In the genomic region with DNA sequence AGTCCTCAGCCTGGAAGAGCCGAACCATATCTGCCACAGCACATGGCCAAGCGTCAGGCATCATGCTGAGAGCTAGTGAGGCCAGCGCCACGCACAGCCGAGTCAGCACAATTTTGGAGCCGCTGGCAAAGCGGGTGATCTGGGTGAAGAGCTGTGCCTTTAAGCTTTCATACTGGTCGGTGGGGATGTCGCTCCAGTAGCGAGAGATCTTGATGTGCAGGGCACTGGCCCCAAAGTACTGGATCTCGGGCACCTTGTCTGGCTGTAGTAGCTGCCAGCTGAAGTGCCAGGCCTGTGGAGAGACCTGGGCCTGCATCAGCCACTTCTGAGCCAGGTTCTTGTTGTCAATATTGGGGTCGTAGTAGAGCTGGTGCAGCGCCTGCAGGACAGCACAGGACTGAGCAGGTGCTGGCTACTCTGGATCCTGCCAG, we compare ENCODE assay signal across 17 mouse cellular contexts. TPM values are rescaled to one million over a fixed set of nuclear protein-coding genes. Genes with fewer than 3 reads are reported as not detected.
DNase-seq lines count a peak whose midpoint lies in the region; ATAC-seq lines count a peak whose summit lies in the region.
"Had no signal": no experiment of that assay in that cellular context is flagged by ENCODE, and none has a peak within 500 bp of the region (broad histone marks: within the 10 kb centered on the region; RNA-seq: fewer than 3 reads in every experiment).

No protein-coding gene starts in this region.

- H3K9me3 ChIP-seq in intestine, embryonic 15.5 days = no peaks in the 10 kb centered on the region
- H3K9me3 ChIP-seq in intestine, embryonic 16.5 days (ENCODE audit: control insufficient read depth, low read length) = no peaks in the 10 kb centered on the region
- no peaks in the 10 kb centered on the region for H3K9me3 ChIP-seq in hindbrain, embryonic 15.5 days
- H3K9me3 ChIP-seq: midbrain, embryonic 12.5 days had no signal

- H3K4me1 ChIP-seq in intestine, embryonic 15.5 days (replicated peaks) = peaks cover 24% of the 10 kb centered on the region
- peaks cover 27% of the 10 kb centered on the region for H3K4me1 ChIP-seq in intestine, embryonic 16.5 days (ENCODE audit: control insufficient read depth, insufficient read depth, low read length)
- H3K4me1 ChIP-seq in hindbrain, embryonic 15.5 days (replicated peaks) = peaks cover 77% of the 10 kb centered on the region

- H3K27me3 ChIP-seq in intestine, embryonic 15.5 days (replicated peaks) = no peaks in the 10 kb centered on the region
- H3K27me3 ChIP-seq in intestine, embryonic 16.5 days (replicated peaks; ENCODE audit: control insufficient read depth, insufficient read depth, low read length) = no peaks in the 10 kb centered on the region
- H3K27me3 ChIP-seq in hindbrain, embryonic 15.5 days = no peaks in the 10 kb centered on the region
- H3K27me3 ChIP-seq: CH12.LX; midbrain, embryonic 12.5 days had no signal

- 94% methylated on average over 13 of the region's 13 CpGs for WGBS in intestine, embryonic 15.5 days
- WGBS in intestine, embryonic 16.5 days = 93% methylated on average over 13 of the region's 13 CpGs
- 81% methylated on average over 13 of the region's 13 CpGs for WGBS in hindbrain, embryonic 15.5 days

- peak overlapping the region; percentile 97; the same call in 1 of the 2 replicates for H3K4me2 ChIP-seq in intestine, embryonic 15.5 days (replicated peaks)
- no peak overlapping the region for H3K4me2 ChIP-seq in intestine, embryonic 16.5 days (ENCODE audit: low read depth, low read length)
- H3K4me2 ChIP-seq in hindbrain, embryonic 15.5 days = peak overlapping the region; percentile 97

- H3K9ac ChIP-seq in intestine, embryonic 15.5 days = no peak overlapping the region
- H3K9ac ChIP-seq in intestine, embryonic 16.5 days (ENCODE audit: low read depth, low read length) = no peak overlapping the region
- no peak overlapping the region for H3K9ac ChIP-seq in hindbrain, embryonic 15.5 days

- DNase-seq in cerebellum, adult 11-12 months = peak; percentile 81
- DNase-seq in cerebellum, postnatal 10 days = peak; percentile 74
- DNase-seq in urinary bladder, postnatal 4 days (ENCODE audit: low spot score in 2 of 2) = no peak
- DNase-seq in thymus, postnatal 14 days = no peak
- DNase-seq: adrenal gland, postnatal 36 days; kidney, postnatal 10 days; layer of hippocampus, postnatal 36 days; liver had no signal

- peaks cover 7% of the 10 kb centered on the region; the same call in 1 of the 2 replicates for H3K36me3 ChIP-seq in intestine, embryonic 15.5 days
- 0 out of 2 replicates have a peak, but pooled peaks cover 5% of the 10 kb centered on the region for H3K36me3 ChIP-seq in intestine, embryonic 16.5 days (ENCODE audit: control insufficient read depth, insufficient read depth, low read length)
- peaks cover 13% of the 10 kb centered on the region for H3K36me3 ChIP-seq in hindbrain, embryonic 15.5 days

- no peak for ATAC-seq in intestine, embryonic 15.5 days
- ATAC-seq in intestine, embryonic 16.5 days = no peak
- no peak for ATAC-seq in hindbrain, embryonic 15.5 days (ENCODE audit: low FRiP score, low read depth)
- no peak for ATAC-seq in erythroblast, adult 5-6 weeks (replicated peaks; ENCODE audit: low FRiP score, poor library complexity, severe bottlenecking)
- ATAC-seq: lung, postnatal 0 days had no signal

- no peak overlapping the region for H3K4me3 ChIP-seq in intestine, embryonic 15.5 days (replicated peaks)
- no peak overlapping the region for H3K4me3 ChIP-seq in intestine, embryonic 16.5 days (ENCODE audit: low read length)
- H3K4me3 ChIP-seq in hindbrain, embryonic 15.5 days = no peak overlapping the region

- H3K27ac ChIP-seq in intestine, embryonic 15.5 days = no peak overlapping the region
- H3K27ac ChIP-seq in intestine, embryonic 16.5 days (ENCODE audit: low read length) = no peak overlapping the region
- no peak overlapping the region for H3K27ac ChIP-seq in hindbrain, embryonic 15.5 days (replicated peaks)
- H3K27ac ChIP-seq: midbrain, embryonic 12.5 days had no signal

RNA-seq across cellular contexts. Expression of a gene that starts 2.7 kb away (rescaled TPM):
- polyA plus RNA-seq in intestine, embryonic 15.5 days (2015; fragmentation: Nextera tagmentation; extraction: Ambion mirVana) = 34.9 and 39.3 TPM in 2 replicates
- polyA plus RNA-seq in intestine, embryonic 16.5 days (2015; fragmentation: Nextera tagmentation; extraction: Ambion mirVana) = 31.1 and 37.4 TPM in 2 replicates
- 62.3 and 68.8 TPM in 2 replicates for polyA plus RNA-seq in hindbrain, embryonic 15.5 days (2015; fragmentation: Nextera tagmentation; extraction: Ambion mirVana)
- total RNA-seq in erythroblast, adult 5-6 weeks (2015; ENCODE audit: low replicate concordance) = 8.5 and 14.2 TPM in 2 replicates
- total RNA-seq in erythroblast, adult 5-6 weeks (2017; ENCODE audit: low replicate concordance) = 3.2 and 4.0 TPM in 2 replicates

RNA-seq across cellular contexts. Expression of a gene that starts 17.4 kb away (rescaled TPM):
- polyA plus RNA-seq in intestine, embryonic 15.5 days (2015; fragmentation: Nextera tagmentation; extraction: Ambion mirVana) = 6.3 TPM in 2 replicates
- polyA plus RNA-seq in intestine, embryonic 16.5 days (2015; fragmentation: Nextera tagmentation; extraction: Ambion mirVana) = 3.7 and 5.2 TPM in 2 replicates
- polyA plus RNA-seq in hindbrain, embryonic 15.5 days (2015; fragmentation: Nextera tagmentation; extraction: Ambion mirVana) = 0.87 and 0.92 TPM in 2 replicates
- total RNA-seq in erythroblast, adult 5-6 weeks (2015; ENCODE audit: low replicate concordance) = 9.6 TPM in 1 of 2 replicates, not detected in the other
- total RNA-seq in erythroblast, adult 5-6 weeks (2017; ENCODE audit: low replicate concordance) = 0.85 and 1.3 TPM in 2 replicates
- total RNA-seq: CH12.LX; granulocyte monocyte progenitor cell, adult 5-6 weeks had no signal

RNA-seq across cellular contexts. Expression of a gene that starts 20.3 kb away (rescaled TPM):
- 17.1 and 18.3 TPM in 2 replicates for polyA plus RNA-seq in intestine, embryonic 15.5 days (2015; fragmentation: Nextera tagmentation; extraction: Ambion mirVana)
- 17.1 and 19.4 TPM in 2 replicates for polyA plus RNA-seq in intestine, embryonic 16.5 days (2015; fragmentation: Nextera tagmentation; extraction: Ambion mirVana)
- polyA plus RNA-seq in hindbrain, embryonic 15.5 days (2015; fragmentation: Nextera tagmentation; extraction: Ambion mirVana) = 21.8 and 23.6 TPM in 2 replicates
- total RNA-seq in erythroblast, adult 5-6 weeks (2015; ENCODE audit: low replicate concordance) = 0.96 and 2.9 TPM in 2 replicates
- total RNA-seq in erythroblast, adult 5-6 weeks (2017; ENCODE audit: low replicate concordance) = 0.51 and 1.5 TPM in 2 replicates

RNA-seq across cellular contexts. Expression of a gene that starts 25.0 kb away (rescaled TPM):
- 239 and 288 TPM in 2 replicates for polyA plus RNA-seq in intestine, embryonic 15.5 days (2015; fragmentation: Nextera tagmentation; extraction: Ambion mirVana)
- 345 and 371 TPM in 2 replicates for polyA plus RNA-seq in intestine, embryonic 16.5 days (2015; fragmentation: Nextera tagmentation; extraction: Ambion mirVana)
- 570 and 601 TPM in 2 replicates for polyA plus RNA-seq in hindbrain, embryonic 15.5 days (2015; fragmentation: Nextera tagmentation; extraction: Ambion mirVana)
- 214 and 246 TPM in 2 replicates for total RNA-seq in erythroblast, adult 5-6 weeks (2015; ENCODE audit: low replicate concordance)
- 60.4 and 72.2 TPM in 2 replicates for total RNA-seq in erythroblast, adult 5-6 weeks (2017; ENCODE audit: low replicate concordance)

RNA-seq across cellular contexts. Expression of a gene that starts 28.9 kb away (rescaled TPM):
- polyA plus RNA-seq in intestine, embryonic 15.5 days (2015; fragmentation: Nextera tagmentation; extraction: Ambion mirVana) = 14.0 and 15.6 TPM in 2 replicates
- 10.5 and 11.1 TPM in 2 replicates for polyA plus RNA-seq in intestine, embryonic 16.5 days (2015; fragmentation: Nextera tagmentation; extraction: Ambion mirVana)
- 56.5 and 69.5 TPM in 2 replicates for polyA plus RNA-seq in hindbrain, embryonic 15.5 days (2015; fragmentation: Nextera tagmentation; extraction: Ambion mirVana)
- 0.19 TPM in 1 of 2 replicates, not detected in the other for total RNA-seq in erythroblast, adult 5-6 weeks (2015; ENCODE audit: low replicate concordance)
- total RNA-seq in erythroblast, adult 5-6 weeks (2017; ENCODE audit: low replicate concordance) = 0.14 TPM in 1 of 2 replicates, not detected in the other
- total RNA-seq: granulocyte monocyte progenitor cell, adult 5-6 weeks; hematopoietic stem cell, adult 5-6 weeks had no signal

Comparison
In these comparisons a context has a peak if more than half of its experiments do, and no peak if none do; other contexts are left out.
1. DNase-seq: peak in cerebellum, adult 11-12 months (single experiment) and cerebellum, postnatal 10 days (2 of 2); none in urinary bladder, postnatal 4 days (0 of 2) and thymus, postnatal 14 days (single experiment).